Mouse (Mus musculus): ENCODE measurements around the gene Ifi211. TPM values are rescaled to one million over a fixed set of nuclear protein-coding genes. Genes with fewer than 3 reads are reported as not detected.
"Not testable (repeated sequence)": the region's sequence is repeated elsewhere in the genome, so short reads cannot be mapped to it uniquely, and the experiment has no call there.

Gene Ifi211
- total and polyA plus RNA-seq, 2 experiments from 2014 or later = 0.63 TPM; not detected in 1

DNA sequence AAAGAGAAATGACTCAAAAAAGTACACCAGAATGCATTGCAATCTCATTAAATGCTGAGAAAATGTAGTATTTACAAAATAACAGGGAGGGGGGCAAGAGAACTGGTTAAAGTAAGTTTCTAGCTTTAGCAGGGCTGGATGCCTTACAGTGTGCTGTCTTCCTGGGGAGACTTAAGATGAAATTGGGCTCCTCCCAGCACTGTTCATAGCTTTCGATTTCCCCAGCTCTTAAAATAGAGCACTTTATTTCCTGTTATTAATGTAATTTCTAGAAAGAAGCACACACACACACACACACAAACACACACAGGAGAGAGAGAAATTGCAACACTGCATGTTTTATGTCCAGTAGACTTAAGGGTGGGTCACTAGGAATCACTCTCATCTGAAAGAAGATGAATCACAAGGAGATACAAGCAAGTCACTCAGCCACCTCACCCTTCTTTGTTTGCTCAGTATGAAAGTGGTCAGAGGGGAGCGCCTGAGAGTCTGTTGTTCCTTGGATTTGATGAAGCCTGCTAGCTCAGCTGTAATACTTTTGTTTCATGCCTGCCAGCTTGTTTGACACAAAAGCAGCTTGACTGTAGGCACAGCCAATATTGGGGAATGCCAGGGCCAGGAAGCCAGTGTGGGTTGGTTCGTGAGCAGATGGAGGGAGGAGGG, 32.7 kb downstream of the Ifi211 start:
- not testable (repeated sequence) for H3K36me3 ChIP-seq (ENCODE audit: insufficient read depth, low read length); H3K4me1 ChIP-seq (ENCODE audit: insufficient read depth, low read length); H3K9me3 ChIP-seq (ENCODE audit: low read length); H3K4me2 ChIP-seq (ENCODE audit: low read depth, low read length); H3K9ac ChIP-seq (replicated peaks; ENCODE audit: low read length); H3K27ac ChIP-seq; H3K4me3 ChIP-seq (ENCODE audit: low read length); H3K27me3 ChIP-seq (ENCODE audit: insufficient read depth, low read length)
- ATAC-seq = peak; percentile 90
- peak; percentile 55 for DNase-seq (ENCODE audit: low spot score)
- 53% methylated on average over 3 of the region's 3 CpGs for WGBS

DNA sequence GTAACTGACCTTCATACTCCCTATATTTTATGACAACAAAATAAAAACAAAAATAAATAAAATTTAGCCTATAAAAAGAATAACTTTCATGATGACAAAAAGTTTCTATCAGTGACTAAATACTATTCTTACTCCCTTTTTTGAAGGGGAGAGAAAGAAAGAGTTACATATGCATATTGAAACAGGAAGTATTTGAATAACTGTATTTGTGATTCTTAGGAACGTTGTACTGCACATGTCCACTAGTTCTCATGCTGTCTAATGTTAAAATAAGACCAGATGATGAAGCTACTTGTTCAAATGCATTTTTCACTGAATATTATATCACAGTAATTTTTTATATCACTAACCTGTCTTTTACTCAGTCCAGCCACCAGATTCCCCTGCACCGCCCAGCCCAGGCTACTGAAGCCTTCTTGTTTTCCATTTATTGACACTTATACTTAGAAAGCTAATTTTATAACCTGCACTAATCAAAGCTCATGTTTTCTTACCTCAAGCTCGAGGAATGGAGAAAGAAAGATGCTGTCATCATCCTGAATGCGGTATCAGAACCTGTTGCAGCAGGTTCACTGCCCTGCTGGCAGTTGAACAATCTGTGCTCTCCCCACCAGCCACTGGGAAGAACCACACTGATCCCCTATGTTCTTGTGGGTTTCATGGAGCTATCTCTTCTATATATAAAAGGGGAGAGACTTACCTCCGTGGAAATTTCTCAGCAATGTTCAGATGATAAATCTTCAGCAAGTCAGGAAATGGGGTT, 33.4 kb downstream of the Ifi211 start:
- not testable (repeated sequence) for H3K4me1 ChIP-seq (ENCODE audit: insufficient read depth, low read length); ATAC-seq; H3K27me3 ChIP-seq (ENCODE audit: insufficient read depth, low read length); H3K9me3 ChIP-seq (ENCODE audit: low read length); H3K36me3 ChIP-seq (ENCODE audit: insufficient read depth, low read length); DNase-seq (ENCODE audit: low spot score); H3K27ac ChIP-seq; H3K9ac ChIP-seq (replicated peaks; ENCODE audit: low read length); H3K4me2 ChIP-seq (ENCODE audit: low read depth, low read length); H3K4me3 ChIP-seq (ENCODE audit: low read length)
- 82% methylated on average over 5 of the region's 5 CpGs for whole genome bisulfite sequencing

DNA sequence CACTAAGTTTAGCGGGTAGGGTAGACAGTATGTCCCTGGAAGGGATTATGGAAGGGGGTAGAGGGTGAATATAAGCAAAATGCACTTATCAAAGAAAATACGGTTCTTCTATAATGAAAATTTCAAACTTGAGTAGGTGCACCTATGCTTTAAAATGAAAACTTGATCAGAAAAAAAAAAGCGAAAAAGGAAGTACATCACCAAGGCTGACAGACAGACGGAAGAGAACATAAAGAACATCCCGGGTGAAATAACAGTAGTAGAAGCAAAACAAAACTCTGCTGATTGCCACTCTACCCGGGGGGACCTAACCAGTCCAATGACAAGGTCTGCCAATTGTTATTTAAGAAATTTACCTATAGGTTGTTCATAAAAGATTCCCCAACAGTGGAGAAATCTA, 34.6 kb downstream of the Ifi211 start:
- not testable (repeated sequence) for H3K27ac ChIP-seq; DNase-seq (ENCODE audit: low spot score); H3K9me3 ChIP-seq (ENCODE audit: low read length); H3K27me3 ChIP-seq (ENCODE audit: insufficient read depth, low read length); H3K4me2 ChIP-seq (ENCODE audit: low read depth, low read length); H3K9ac ChIP-seq (replicated peaks; ENCODE audit: low read length); H3K4me3 ChIP-seq (ENCODE audit: low read length); H3K36me3 ChIP-seq (ENCODE audit: insufficient read depth, low read length); H3K4me1 ChIP-seq (ENCODE audit: insufficient read depth, low read length); ATAC-seq
- WGBS = 88% methylated on average over 6 of the region's 6 CpGs

DNA sequence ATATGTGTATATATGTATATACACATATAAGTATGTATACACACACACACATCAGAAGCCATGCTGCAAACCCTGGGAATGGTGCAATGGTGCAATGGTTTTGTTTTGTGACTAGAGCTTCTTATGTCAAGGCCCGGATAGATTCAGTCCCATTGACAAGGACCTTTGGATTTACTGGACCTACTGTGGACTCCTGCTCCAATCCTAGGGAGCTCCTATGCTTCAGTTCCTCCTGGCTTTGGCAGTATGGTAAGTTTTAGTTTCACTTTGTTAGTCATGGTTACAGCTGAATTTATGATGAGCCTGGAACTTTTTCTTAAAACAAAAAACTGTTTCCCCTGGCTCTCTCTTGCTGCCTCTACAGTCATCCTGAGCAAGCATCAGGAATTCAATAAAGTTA, 35.7 kb downstream of the Ifi211 start:
- not testable (repeated sequence) for H3K9ac ChIP-seq (replicated peaks; ENCODE audit: low read length); H3K4me3 ChIP-seq (ENCODE audit: low read length); H3K9me3 ChIP-seq (ENCODE audit: low read length); DNase-seq (ENCODE audit: low spot score); H3K4me2 ChIP-seq (ENCODE audit: low read depth, low read length); H3K36me3 ChIP-seq (ENCODE audit: insufficient read depth, low read length); H3K27me3 ChIP-seq (ENCODE audit: insufficient read depth, low read length); H3K27ac ChIP-seq; H3K4me1 ChIP-seq (ENCODE audit: insufficient read depth, low read length); ATAC-seq
- WGBS = 76% methylated on average over 1 of the region's 1 CpGs

DNA sequence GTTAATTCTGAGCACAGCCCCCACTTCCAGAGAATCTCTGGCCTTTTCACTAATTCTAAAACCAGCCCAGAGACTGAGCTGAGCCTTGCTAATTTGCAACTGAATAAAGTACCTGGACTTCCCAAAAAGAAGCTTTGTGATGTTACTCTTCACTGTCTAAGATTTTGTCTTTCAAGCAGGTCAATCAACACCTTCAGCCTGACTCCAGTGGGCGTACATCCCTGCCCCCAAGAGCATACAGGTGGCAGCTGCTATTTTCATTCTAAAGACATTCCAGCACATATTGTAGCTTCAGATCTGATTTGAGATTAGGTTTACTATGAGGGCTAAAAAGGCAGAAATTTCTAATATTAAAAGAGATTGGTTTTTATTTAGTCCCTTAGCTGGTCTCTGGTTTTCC, 44.3 kb downstream of the Ifi211 start:
- not testable (repeated sequence) for DNase-seq (ENCODE audit: low spot score); H3K27ac ChIP-seq; H3K9ac ChIP-seq (replicated peaks; ENCODE audit: low read length); H3K9me3 ChIP-seq (ENCODE audit: low read length); H3K4me1 ChIP-seq (ENCODE audit: insufficient read depth, low read length); H3K4me2 ChIP-seq (ENCODE audit: low read depth, low read length); H3K4me3 ChIP-seq (ENCODE audit: low read length); H3K27me3 ChIP-seq (ENCODE audit: insufficient read depth, low read length); ATAC-seq; H3K36me3 ChIP-seq (ENCODE audit: insufficient read depth, low read length)
- 88% methylated on average over 1 of the region's 1 CpGs for WGBS

DNA sequence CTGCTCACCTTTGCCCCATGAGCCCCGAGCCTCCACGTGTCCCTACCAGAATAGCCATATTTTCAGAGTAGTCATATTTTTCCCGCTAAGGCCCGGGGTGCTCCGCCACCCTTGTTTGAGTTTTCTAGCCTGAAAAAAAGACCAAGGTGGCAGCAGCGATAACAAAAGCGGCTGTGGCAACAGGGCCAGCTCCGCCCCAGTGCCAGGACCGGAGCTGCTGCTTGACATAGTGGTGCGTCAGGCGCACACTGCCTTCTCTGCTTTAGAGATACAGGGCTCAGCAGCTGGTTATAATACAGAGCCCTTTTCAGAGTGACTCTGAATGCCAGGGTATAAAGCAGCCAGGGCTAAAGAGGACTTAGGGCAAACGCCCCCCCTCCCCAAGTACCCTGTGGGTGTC, 46.3 kb downstream of the Ifi211 start:
- 86% methylated on average over 12 of the region's 12 CpGs for WGBS
- H3K36me3 ChIP-seq (ENCODE audit: insufficient read depth, low read length) = no peaks in the 10 kb centered on the region

DNA sequence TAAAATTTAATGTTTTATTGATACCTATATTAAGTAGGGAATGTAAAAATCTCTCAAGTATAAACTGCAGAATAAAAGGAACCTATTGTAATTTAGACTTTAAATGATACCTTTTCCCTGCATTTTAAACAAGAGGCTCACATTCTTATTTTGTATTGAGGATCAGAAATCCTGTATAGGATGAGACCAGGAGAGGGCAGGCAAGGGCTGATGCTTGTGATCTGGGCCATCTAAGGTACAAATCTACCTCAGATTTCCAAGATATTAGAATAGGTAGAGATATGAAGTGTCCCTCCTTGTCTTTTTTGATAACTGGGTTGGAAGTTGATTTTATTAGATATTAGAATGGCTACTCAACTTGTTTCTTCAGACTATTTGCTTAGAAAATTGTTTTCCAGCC, 59.1 kb downstream of the Ifi211 start:
- peak; percentile 69; the same call in 1 of the 2 replicates for ATAC-seq
- peak; percentile 53 for DNase-seq (ENCODE audit: low spot score)
- peak; percentile 59 for TF ChIP-seq CTCF (IDR thresholded peaks at IDR 0.05; ENCODE audit: low read depth)

More for the DNA sequence above, 46.3 kb downstream of the Ifi211 start:
- Histone ChIP-seq H3K4me2 (ENCODE audit: low read depth, low read length) (no peak overlapping the region), H3K9me3 (ENCODE audit: low read length) (no peaks in the 10 kb centered on the region), H3K4me3 (ENCODE audit: low read length) (no peak overlapping the region), H3K27ac (no peak overlapping the region), H3K27me3 (ENCODE audit: insufficient read depth, low read length) (no peaks in the 10 kb centered on the region), H3K9ac (replicated peaks; ENCODE audit: low read length) (no peak overlapping the region), H3K4me1 (ENCODE audit: insufficient read depth, low read length) (no peaks in the 10 kb centered on the region)
- DNase-seq (ENCODE audit: low spot score) = no peak
- TF ChIP-seq CTCF (IDR thresholded peaks at IDR 0.05; ENCODE audit: low read depth) = no peak
- no peak for ATAC-seq

DNA sequence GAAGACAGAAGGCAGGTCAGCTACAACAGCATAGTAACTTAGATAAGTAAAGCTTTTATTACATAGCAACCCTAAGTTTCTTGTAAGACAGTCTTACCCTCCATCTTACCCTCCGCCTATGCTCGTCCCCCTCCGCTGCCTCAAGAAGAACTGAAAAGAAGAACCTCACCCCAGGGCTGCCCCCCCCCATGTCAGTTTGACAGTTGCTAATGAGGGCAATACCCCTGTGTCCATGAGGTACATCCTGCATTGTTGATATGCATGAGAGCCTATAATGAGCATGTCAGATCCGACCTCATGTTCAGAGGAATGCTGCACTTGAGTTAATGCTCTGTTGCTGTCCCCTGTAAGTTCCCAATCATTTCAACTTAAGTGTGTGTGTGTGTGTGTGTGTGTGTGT, 60.0 kb downstream of the Ifi211 start:
- not testable (repeated sequence) for ATAC-seq; DNase-seq (ENCODE audit: low spot score); H3K9me3 ChIP-seq (ENCODE audit: low read length); H3K27ac ChIP-seq; H3K4me3 ChIP-seq (ENCODE audit: low read length); H3K4me1 ChIP-seq (ENCODE audit: insufficient read depth, low read length); H3K27me3 ChIP-seq (ENCODE audit: insufficient read depth, low read length); H3K9ac ChIP-seq (replicated peaks; ENCODE audit: low read length); H3K36me3 ChIP-seq (ENCODE audit: insufficient read depth, low read length); H3K4me2 ChIP-seq (ENCODE audit: low read depth, low read length)
- 44% methylated on average over 4 of the region's 4 CpGs for WGBS

More for the DNA sequence above, 59.1 kb downstream of the Ifi211 start:
- not testable (repeated sequence) for H3K4me3 ChIP-seq (ENCODE audit: low read length); H3K4me1 ChIP-seq (ENCODE audit: insufficient read depth, low read length); H3K27me3 ChIP-seq (ENCODE audit: insufficient read depth, low read length); H3K36me3 ChIP-seq (ENCODE audit: insufficient read depth, low read length); H3K4me2 ChIP-seq (ENCODE audit: low read depth, low read length); H3K27ac ChIP-seq; H3K9ac ChIP-seq (replicated peaks; ENCODE audit: low read length); H3K9me3 ChIP-seq (ENCODE audit: low read length)
